Mouse (Mus musculus) CD4-positive, CD25-positive, alpha-beta regulatory T cell, adult 4 months (primary cell): ENCODE data around the gene E130308A19Rik. TPM values are rescaled to one million over a fixed set of nuclear protein-coding genes. Genes with fewer than 3 reads are reported as not detected.

Source experiments
- ATAC-seq: one replicate; pipeline ENCODE4 v1.8.0; 2017
- polyA plus RNA-seq, 2 experiments: library from polyadenylated mRNA; unstranded; fragments of 100-300 nt; shearing (Covaris generic); gene quantifications; one replicate each; pipeline ENCODE4 v1.2.1; 2017

The E130308A19Rik gene
- polyA plus RNA-seq, 2 experiments from 2014 or later: 12.6 to 18.7 TPM

DNA sequence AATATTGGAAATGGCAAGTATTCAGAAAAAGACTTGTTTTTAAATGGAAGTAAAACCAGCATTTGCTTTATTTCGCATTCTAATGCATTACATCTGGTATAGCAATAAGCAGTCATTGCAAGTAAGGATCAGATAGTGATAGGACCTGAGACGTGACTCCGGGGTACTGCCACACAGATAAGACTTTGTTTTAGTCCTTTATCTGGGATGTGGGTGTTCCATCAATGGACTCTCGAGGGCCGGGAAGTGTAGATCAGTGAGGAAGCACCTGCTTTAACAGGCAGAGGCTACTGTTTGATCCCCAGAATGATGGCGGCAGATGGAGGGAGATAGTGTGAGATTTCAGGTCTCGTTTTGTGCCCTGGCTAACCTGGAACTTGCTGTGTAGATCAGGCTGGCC is 105.5 kb downstream of the E130308A19Rik start:
- ATAC-seq: no peak

DNA sequence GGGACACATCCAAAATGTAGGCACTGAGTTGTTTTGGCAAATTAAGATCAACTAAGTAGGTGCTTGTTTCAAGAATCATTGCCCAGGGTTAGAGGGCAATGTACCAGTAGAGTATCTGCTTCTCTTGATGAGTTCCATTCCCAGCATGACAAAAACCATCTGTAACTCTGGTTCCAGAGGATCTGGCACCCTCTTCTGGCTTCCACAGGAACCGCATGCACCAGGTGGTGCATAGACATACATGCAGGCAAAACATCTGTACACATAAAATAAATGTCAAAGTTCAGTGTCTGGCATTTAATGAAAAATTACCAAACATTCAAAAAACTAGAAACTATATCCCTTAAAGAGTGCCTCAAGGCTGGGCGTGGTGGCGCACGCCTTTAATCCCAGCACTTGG is 113.3 kb downstream of the E130308A19Rik start:
- no peak for ATAC-seq

DNA sequence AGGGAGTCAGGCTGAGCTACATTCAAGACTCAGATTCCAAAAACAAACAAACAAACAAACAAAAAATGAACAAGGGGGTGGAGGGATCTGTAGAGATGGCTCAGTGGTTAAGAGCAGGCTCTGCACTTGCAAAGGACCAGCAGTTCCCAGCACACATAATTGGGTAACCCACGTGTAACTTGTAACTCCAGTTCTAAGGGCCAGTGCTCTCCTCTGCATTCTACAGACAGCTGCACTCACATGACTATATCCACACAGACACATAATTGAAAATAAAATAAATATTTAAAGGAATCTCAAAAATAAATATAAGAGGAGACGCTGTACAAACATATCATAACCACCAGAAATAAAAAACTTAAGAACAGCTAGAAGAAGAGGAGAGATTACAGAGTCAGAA is 113.9 kb downstream of the E130308A19Rik start:
- ATAC-seq: no peak

DNA sequence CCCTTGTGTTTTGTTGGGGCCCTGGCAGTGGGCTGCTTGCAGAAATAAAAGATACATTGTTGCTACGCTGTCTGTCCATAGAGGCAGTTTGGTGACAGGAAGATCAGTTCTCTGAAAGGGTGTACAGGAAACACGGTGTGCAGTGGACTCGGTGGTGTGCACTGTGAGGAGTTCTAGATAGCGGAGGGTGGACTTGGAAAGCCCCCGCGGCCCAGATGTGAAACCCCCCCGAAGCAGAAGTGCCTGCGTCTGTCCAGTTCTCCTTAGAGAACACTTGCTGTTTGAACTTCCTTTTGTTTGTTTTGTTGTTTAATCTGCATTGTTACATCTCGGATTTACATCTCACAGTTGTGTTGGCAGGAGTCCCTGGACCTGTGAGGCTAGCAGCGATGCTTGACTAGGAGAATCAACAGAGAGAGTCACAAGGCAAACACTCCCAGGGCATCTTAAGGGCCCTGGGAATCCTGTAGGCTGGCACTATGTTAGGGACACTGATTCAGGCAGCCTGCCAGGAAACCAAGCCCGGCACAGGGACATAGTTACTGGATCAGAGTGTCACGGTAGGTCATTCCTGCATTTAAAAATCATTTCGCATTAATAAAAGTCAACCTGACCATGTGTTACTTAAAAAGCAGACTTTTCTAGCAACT is 127.6 kb downstream of the E130308A19Rik start:
- ATAC-seq: no peak

DNA sequence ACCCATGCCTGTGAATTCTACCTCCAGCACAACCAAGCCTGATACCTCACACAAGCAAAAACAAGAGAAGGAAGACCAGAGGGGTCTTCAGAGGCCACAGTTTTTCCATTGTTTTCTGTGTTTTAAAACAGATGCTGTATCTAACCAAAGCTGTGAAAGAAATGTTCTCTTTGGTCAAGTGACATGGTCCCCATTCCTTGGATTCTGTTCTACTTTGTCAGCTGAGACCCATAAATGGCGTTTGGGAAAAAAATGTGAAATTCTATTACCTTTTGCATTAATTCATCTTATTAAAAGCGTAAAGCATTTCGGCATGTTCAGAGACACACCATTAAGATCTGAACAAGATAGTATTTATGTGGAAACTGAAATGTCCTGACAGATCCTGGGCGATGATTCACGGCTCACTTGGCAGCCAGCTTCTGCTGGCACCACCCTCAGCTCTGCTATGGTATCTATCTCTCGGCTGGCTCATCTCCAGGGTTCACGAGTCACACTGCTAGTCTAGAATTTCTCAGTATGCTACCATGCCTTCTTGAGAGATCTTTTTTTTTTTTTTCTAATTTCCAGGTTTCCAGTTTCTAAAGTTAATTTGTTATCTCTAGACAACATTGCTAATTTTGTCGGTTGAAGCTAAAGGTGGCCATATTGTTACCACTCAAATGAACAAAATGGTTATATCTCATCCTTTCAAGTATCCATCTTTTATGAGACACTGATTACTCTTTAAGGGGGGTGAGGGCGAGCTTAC is 130.5 kb downstream of the E130308A19Rik start:
- ATAC-seq: no peak

DNA sequence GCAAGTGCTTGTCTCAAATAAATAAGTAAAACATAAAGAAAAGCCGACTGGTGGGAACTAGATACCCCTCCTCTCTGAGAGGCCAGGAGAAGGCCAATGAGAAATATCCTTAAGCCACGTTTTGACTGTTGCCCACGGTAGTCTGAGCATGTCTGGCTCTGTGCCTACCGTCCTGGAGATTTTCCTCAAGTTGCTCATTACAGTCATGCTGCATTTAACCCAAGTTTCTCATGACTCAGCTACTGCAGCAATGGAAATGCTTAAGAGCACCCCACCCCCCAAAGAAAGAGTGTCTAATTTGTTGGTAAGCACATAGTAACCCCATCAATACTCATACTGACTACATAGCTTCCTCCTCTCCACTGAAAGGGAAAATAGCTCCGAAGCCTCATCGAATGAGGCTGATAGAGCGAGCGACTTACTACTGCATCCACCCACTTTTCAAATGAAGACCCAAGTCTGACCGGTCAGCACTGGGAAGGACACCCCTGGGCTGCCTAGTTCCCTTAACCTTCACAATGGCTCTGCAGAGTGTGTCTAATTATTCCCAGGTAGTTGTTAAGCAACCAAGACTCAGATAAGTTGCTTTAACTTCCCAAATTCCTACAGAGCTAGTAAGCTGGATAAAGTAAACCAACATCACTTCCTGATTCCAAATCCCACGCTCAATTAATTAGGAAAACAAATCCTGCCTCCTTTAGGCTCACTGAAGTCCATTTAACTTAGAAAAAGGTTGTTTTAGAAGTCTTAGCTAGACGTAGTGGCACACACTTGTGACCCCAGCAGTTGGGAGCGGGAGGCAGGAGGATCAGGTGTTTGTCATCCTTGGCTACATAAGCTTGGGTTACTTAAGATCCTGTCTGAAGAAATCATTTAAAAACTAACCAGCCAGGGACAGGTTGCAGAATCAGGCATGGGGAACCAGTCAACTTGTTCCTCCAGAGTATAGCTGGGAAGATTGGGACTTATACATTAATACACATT is 131.7 kb downstream of the E130308A19Rik start:
- ATAC-seq: no peak

DNA sequence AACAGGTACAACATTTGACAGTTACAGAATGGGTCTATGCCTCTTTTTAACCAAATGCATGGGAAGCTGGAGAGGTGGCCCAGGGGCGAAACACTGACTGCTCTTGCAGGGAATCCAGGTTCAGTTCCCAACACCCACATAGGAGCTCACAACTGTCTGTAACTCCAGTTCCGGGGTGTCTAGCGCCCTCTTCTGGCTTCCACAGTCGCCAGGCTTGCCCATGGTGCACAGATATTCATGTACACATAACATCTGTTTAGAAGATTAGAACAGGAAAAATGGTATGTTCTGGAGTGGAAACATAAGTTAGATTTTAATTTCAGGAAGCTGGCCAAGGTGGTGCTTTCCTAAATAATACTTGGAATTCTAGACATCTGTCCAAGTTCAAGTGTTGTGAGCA is 134.0 kb downstream of the E130308A19Rik start:
- ATAC-seq: no peak

DNA sequence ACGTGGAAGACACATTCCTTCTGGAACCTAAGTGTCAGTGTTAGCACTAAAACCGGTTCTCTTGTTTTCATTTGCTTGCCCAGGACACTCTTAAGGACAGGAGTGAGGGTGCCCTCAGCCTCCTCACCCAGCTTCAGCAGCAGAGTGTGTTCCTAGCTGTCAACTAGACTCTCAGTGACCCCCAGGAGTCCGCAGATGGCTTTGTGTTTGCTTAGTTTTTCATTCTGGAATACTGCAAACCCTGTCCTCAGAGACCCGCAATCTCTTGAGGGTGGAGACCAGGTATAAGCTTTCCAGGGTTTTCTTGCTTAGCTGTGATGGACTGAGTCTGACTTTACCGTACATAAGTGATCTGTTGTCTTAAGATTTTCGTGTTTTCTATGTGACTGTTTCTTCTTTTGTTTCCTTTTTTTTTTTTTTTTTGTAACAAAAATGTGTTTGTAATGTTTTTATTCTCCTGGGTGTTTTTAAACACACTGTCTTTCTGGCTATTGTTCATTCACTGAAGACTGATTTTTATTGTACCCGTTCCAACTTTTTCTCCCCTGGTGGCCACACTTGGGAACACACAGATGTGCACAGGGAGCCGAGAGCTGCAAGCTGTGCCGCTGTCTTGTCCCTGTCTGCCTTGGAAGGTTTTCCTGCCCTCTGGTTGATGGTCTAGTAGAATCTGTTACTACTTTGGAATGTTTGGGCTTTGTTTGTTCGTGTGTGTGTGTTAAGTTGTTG is 134.8 kb downstream of the E130308A19Rik start:
- ATAC-seq: no peak

DNA sequence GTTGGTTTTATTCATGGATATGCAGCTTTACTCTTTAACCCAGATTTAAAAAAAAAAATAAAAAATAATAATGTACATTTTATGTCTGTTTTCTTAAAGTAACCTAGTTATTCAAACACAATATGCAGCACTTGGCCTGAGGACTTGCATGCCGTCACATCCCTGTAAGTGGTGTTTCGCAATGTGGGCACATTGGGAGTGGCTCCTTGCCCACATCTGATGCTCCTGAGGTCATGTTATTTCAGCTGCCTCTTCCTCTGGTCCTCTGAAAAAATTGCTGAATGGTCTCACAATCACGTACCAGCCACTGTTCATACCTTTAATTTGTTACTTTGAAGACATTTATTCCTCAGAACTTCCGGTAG is 135.3 kb downstream of the E130308A19Rik start:
- ATAC-seq: no peak

DNA sequence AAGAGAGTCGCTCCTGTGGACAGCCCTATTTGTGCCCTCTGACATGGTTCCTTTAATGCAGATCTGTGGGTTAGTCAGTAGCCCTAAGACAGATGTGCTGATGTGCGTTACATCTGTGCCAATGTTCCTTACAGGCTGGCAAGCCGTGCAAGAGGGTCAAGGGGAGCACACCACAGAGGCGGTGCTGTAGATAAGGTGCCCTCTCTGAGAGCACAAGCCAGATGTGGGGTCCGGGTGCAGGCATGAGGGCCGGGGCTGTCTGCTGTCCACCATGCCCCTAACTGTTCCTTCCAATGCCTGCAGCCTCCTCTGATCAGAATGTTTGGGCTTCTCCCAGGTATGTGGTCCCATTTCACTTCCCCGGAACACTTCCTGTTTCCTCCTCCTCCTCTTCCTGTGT is 138.9 kb downstream of the E130308A19Rik start:
- no peak for ATAC-seq

DNA sequence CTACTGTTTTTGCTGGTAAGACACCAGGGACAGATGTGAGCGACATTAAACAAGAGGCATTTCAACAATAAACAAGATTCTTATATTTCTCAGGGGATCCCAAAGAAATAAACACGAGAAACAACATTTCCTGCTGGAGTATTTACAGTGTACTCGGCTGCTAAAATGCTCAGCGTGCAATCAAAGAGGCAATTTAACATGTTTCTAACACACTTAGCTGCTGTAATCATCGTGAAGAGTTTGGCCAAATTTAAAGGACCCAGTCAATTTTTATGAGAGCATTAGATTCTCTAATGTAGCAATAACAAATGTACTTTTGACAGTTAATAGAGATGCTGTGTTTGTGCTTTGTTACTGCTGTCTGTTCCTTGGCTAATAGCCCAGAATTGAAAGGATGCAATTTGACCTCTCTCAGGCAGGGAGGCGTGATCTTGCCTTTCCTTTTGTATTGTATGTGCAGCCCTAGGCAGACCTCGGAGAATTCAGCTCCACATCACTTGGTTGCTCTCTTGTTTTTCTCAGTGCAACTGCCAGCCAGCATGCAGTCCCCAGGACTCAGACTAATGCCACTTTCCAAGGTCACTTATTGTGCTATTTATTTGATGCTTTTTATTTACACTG is 139.5 kb downstream of the E130308A19Rik start:
- ATAC-seq: no peak

DNA sequence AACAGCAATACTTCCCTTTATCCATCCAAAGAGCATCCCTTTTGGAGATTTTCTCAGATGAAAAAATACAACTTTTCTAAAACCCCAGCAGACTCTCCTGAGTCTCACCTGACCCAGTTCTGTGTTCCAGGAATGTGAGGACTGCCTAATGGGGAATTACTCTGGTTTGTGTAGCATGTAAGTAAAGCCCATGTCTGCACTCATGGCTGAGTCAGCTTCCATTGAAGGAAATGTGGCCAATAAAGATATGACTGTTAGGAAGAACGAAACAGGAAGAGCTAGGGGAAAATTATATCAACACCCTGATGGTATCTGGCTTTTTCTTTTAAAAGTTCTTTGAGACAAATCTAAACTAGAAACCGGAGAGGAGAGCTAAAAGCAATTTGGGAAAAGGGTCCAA is 141.7 kb downstream of the E130308A19Rik start:
- no peak for ATAC-seq

DNA sequence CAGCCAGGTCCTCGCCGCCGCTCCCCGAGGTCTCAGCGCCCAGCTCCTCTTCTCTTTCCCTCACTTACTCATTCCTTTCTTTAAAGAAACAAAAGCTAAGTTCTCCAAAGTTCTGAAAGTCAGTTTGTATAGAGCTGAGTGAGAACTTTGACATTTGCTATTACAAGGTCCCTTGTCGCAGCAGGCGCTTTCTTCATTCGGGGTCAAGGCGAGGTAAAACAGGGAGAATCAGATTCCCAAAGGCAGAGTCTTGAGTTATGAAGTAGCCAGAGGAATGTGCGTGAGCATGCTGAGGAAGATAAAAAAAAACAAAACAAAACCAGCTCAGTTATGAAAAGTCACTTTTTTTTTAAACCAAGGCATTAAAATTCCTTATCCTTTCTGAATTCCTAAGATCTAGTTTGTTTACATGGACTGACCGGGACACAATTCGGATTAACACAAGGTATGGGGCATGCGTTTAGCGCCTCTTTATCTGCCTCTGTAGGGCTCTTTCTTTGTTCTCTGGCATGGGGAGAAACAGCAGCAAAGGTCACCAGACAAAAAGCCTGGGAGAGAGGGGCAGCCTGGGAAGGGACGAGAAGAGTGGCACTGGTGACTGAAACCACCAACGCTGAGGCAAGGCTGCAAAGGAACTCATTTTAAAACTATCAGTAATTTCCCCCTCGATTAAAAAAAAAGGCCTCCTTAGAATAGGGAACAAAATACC is 146.3 kb downstream of the E130308A19Rik start:
- ATAC-seq: no peak

DNA sequence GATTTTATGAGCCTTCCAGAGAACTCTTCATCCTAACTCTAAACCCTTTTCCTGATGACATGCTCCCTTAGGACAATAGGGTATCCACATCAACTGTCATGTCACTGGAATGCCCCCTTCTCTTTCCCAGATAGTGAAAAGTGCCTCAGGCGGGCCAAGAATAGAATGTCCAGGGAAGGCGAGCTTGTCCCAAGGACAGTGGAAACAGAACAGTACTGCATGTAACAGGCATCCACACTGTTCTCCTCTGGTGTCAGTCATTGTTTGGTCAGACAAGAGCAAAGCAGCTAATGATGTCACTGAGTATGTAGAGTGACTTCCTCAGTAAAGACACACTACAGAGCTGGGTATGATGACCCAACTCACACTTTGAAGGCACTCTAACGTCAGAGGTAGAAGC is 151.8 kb downstream of the E130308A19Rik start:
- no peak for ATAC-seq

DNA sequence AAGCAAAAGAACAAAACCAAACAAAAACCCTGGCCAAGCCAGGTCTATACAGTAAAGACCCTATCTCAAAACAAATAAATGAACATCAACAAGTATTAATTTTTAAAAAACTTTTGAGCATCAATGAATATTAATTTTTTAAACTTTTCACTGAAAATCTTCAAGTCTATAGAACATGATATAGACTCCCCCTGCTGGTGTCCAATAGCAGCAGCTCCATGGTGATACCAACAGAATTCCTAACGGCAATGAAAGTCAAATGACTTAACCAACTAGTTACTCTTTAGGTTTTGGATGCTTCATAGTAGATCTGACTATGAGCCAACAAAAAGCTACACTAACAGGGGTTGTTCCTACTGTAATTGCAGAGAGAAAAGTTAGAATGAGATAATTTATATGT is 154.6 kb downstream of the E130308A19Rik start:
- ATAC-seq: no peak

DNA sequence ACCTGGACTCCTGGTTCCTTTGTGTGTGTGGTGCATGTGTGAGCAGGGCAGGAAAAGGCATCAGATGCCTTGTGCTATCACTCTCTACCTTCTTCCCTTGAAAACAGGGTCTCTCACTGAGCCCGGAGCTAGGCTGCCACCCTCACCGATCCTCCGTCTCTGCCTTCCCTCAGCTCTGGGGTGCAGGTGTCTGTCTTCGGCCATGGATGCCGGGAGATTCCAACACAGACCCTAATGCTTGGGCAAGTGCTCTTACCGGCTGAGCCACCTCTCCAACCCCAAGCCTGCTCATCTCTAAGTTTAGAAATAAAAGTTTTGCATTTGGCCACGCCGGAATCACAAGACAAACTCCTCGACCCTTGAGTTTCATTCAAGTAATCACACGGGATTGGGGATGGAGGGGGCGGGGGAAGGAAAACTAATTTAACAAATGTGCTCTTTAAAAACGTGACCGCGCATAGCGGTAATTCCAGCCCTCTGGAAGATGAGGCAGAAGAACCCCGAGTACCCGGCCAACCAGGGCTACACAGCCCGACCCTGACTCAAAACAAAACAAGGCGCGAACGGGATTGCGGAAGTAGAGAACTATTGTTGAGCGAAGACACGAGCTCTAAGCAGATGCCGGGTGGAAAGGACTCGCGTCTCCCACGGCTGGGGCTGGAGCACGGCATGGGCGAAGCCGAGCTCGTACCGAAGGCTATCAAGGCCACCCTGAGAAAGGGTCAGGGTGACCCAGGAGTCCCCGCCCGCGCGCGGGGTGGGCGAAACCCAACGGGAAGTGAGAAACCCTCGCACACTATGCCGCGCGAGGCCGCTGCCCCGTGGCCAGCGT is 157.1 kb downstream of the E130308A19Rik start:
- peak; percentile 27 for ATAC-seq

DNA sequence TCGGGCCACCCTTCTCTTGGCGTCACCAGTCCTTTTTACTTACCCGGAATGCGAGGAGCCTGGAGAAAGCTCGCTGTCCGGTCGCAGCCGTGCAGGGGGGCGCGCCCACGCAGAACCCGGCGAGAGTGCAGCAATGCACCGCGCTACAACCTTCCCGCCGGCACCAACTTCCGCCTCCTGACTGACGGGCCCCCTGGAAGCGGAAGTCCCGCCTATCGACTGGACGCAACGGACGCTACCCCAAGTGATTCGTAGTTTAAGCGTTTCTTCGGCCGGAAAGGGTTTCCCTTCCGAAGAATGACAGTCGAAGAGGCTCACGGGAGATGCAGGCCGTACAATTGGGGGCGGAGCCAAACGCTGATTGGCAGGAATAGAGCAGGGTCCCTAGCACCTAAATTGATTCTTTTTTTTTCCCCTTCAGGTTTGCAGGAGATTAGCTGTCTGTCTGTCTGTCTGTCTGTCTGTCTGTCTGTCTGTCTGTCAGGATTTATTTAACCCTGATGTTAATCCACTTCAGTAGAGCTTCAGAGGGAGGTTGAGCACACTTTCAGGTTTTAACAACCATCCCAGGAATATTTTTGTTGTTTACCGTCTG is 157.8 kb downstream of the E130308A19Rik start:
- ATAC-seq: peak; percentile 97

DNA sequence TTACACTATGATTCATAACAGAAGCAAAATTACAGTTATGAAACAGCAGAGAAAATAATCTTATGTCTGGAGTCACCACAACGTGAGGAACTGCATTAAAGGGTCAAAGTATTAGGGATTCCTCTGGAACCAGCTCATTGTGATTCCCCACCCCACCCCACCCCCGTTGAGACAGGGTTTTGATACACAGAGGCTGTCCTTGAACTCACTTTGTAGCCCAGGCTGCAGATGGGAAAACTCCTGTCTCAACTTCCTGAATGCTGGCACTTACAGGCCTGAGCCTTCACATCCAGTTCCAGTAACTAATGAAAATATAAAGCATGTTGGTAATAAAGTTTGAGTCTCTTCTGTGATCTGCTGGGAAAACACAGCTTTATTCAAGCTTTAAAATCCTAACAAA is 159.4 kb downstream of the E130308A19Rik start:
- no peak for ATAC-seq

DNA sequence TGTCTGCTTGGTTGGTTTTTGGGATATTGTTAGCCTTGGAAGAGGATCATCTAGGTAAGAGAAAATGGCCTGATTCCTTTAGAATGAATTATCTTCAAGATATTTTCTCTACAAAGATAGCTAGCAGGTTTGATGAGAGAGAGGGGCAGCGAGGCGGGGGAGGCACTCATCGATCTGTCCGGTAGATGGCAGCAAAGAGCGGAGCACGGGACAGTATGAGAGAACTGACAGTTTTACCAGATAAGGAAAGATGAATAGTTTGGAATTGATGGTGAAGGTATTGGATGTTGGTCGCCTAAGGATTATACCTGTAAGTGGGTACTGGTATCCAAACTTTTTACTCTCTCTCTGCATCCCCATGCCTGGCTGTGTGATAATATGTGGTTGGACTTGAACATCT is 160.7 kb downstream of the E130308A19Rik start:
- ATAC-seq: peak; percentile 27

DNA sequence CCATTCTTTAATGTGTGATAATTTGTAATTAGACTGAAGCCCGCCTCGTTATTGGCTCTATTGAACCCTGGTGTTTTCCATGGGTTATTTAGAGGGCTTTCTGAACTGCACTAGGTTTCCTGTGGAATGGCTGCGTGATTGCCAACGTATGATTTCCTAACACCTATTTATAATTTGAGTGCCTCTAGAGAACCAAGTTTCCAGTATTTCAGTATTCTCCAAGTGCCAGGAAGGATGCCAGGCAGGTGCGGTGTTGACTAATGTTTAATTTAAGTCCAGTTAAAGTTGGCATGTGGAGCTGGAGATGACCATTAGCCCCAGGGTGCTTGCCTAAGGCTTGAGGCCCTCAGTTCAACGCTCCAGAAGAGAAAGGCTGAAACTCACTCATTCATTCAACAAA is 161.1 kb downstream of the E130308A19Rik start:
- ATAC-seq: no peak
